Mouse (Mus musculus) MEL (cell line): ENCODE measurements at regions not wholly inside any gene's neighbourhood (a gene's known extent, or its start where the extent isn't known, plus 50 kb on each side); places are given as distances from the start of the nearest gene placed in this dataset.

ENCODE experiments used
- DNase-seq: peaks from one replicate; pipeline ENCODE4 v3.0.0; 2011; ENCODE audit warnings: low read depth, low spot score
- H3K27ac ChIP-seq: 2 replicates; pipeline ENCODE4 v1.5.1; 2012; ENCODE audit warnings: low read depth, mild to moderate bottlenecking, control low read depth, low read length, moderate library complexity; ENCODE audit not compliant: control insufficient read depth
- H3K27me3 ChIP-seq, 2 experiments: fragments of 150-350 bp in 1 of 2; sonication (generic) in 1 of 2; 2 replicates each; pipeline ENCODE4 v1.6.1; 2012; ENCODE audit warnings: low read length in 2 of 2, mild to moderate bottlenecking in 2 of 2, improper control_type of control experiment in 1 of 2, moderate library complexity in 1 of 2; ENCODE audit not compliant: insufficient read depth in 2 of 2, control insufficient read depth in 1 of 2
- H3K36me3 ChIP-seq, 2 experiments: 2 replicates each; pipeline ENCODE4 v1.6.1; 2012 to 2014; ENCODE audit warnings: low read length in 2 of 2, improper control_type of control experiment in 1 of 2, inconsistent platforms in 1 of 2, mild to moderate bottlenecking in 1 of 2; ENCODE audit not compliant: insufficient read depth in 2 of 2, control insufficient read depth in 1 of 2
- H3K4me1 ChIP-seq, 2 experiments: fragments of 150-350 bp in 1 of 2; sonication (generic) in 1 of 2; 2 replicates each; pipeline ENCODE4 v1.6.1; 2012; ENCODE audit warnings: low read length in 2 of 2, improper control_type of control experiment in 1 of 2, mild to moderate bottlenecking in 1 of 2; ENCODE audit not compliant: insufficient read depth in 2 of 2, control insufficient read depth in 1 of 2
- H3K4me3 ChIP-seq, 2 experiments: fragments of 150-350 bp in 1 of 2; sonication (generic) in 1 of 2; 2 replicates each; pipeline ENCODE4 v1.5.1; 2012; ENCODE audit warnings: low read depth in 2 of 2, low read length in 2 of 2, mild to moderate bottlenecking in 2 of 2, moderate library complexity in 2 of 2, control low read depth in 1 of 2, improper control_type of control experiment in 1 of 2; ENCODE audit not compliant: control insufficient read depth in 1 of 2, insufficient read depth in 1 of 2
- H3K79me2 ChIP-seq: 2 replicates; pipeline ENCODE4 v1.6.1; 2012; ENCODE audit warnings: mild to moderate bottlenecking, low read length, moderate library complexity; ENCODE audit not compliant: control insufficient read depth, poor library complexity, insufficient read depth
- H3K9ac ChIP-seq: 2 replicates; pipeline ENCODE4 v1.6.1; 2012; ENCODE audit warnings: low read depth, mild to moderate bottlenecking, control low read depth, low read length, moderate library complexity; ENCODE audit not compliant: control insufficient read depth, poor library complexity, severe bottlenecking
- H3K9me3 ChIP-seq: fragments of 150-350 bp; sonication (generic); replicated peaks from 2 replicates; pipeline ENCODE4 v1.6.1; 2012; ENCODE audit warnings: mild to moderate bottlenecking, low read length, improper control_type of control experiment, moderate library complexity; ENCODE audit not compliant: insufficient read depth
- BHLHE40 ChIP-seq: IDR thresholded peaks from 2 replicates; pipeline ENCODE4 v1.6.1; 2012; ENCODE audit warnings: low read depth, mild to moderate bottlenecking, inconsistent platforms, low read length, improper control_type of control experiment, borderline replicate concordance
- CHD1 ChIP-seq: IDR thresholded peaks from 2 replicates; pipeline ENCODE4 v1.6.1; 2012; ENCODE audit warnings: low read depth, mild to moderate bottlenecking, inconsistent platforms, low read length, improper control_type of control experiment
- CHD2 ChIP-seq: IDR thresholded peaks from 2 replicates; pipeline ENCODE4 v1.6.1; 2011; ENCODE audit warnings: low read length, improper control_type of control experiment
- EP300 ChIP-seq, 2 experiments: IDR thresholded peaks; 2 replicates each; pipeline ENCODE4 v1.6.1; 2011; ENCODE audit warnings: improper control_type of control experiment in 2 of 2, low read length in 2 of 2, low read depth in 1 of 2, mild to moderate bottlenecking in 1 of 2
- ETS1 ChIP-seq: IDR thresholded peaks from 2 replicates; pipeline ENCODE4 v1.6.1; 2012; ENCODE audit warnings: low read depth, mild to moderate bottlenecking, inconsistent platforms, low read length, improper control_type of control experiment, moderate library complexity
- HCFC1 ChIP-seq: IDR thresholded peaks from 2 replicates; pipeline ENCODE4 v1.6.1; 2012; ENCODE audit warnings: low read depth, mild to moderate bottlenecking, inconsistent platforms, low read length, improper control_type of control experiment, moderate library complexity
- JUND ChIP-seq: IDR thresholded peaks from 2 replicates; pipeline ENCODE4 v1.6.1; 2011; ENCODE audit warnings: low read depth, mild to moderate bottlenecking, improper control_type of control experiment, low read length
- MAFK ChIP-seq: IDR thresholded peaks from 2 replicates; pipeline ENCODE4 v1.6.1; 2011; ENCODE audit warnings: low read depth, mild to moderate bottlenecking, low read length, improper control_type of control experiment, borderline replicate concordance
- MAX ChIP-seq: IDR thresholded peaks from 2 replicates; pipeline ENCODE4 v1.6.1; 2011; ENCODE audit warnings: low read length, improper control_type of control experiment
- MAZ ChIP-seq: IDR thresholded peaks from 2 replicates; pipeline ENCODE4 v1.6.1; 2012; ENCODE audit warnings: low read depth, mild to moderate bottlenecking, inconsistent platforms, low read length, improper control_type of control experiment
- MXI1 ChIP-seq: IDR thresholded peaks from 2 replicates; pipeline ENCODE4 v1.6.1; 2011; ENCODE audit warnings: mild to moderate bottlenecking, low read depth, low read length, improper control_type of control experiment
- MYB ChIP-seq: IDR thresholded peaks from 2 replicates; pipeline ENCODE4 v1.6.1; 2011; ENCODE audit warnings: mild to moderate bottlenecking, low read depth, low read length, improper control_type of control experiment
- MYC ChIP-seq: IDR thresholded peaks from 2 replicates; pipeline ENCODE4 v1.6.1; 2011; ENCODE audit warnings: low read depth, mild to moderate bottlenecking, low read length, improper control_type of control experiment, moderate library complexity
- NELFE ChIP-seq: IDR thresholded peaks from 2 replicates; pipeline ENCODE4 v1.6.1; 2011; ENCODE audit warnings: low read depth, low read length, improper control_type of control experiment
- NRF1 ChIP-seq: IDR thresholded peaks from 2 replicates; pipeline ENCODE4 v1.6.1; 2014; ENCODE audit warnings: low read depth, mild to moderate bottlenecking, inconsistent platforms, low read length, improper control_type of control experiment, moderate library complexity; ENCODE audit not compliant: poor library complexity, insufficient read depth, severe bottlenecking
- POLR2AphosphoS2 ChIP-seq: IDR thresholded peaks from 2 replicates; pipeline ENCODE4 v1.6.1; 2011; ENCODE audit warnings: low read length, improper control_type of control experiment
- POLR2AphosphoS5 ChIP-seq: IDR thresholded peaks from 2 replicates; pipeline ENCODE4 v1.6.1; 2012; ENCODE audit warnings: low read depth, borderline replicate concordance, mild to moderate bottlenecking, inconsistent platforms, low read length, moderate library complexity, mixed read lengths
- RAD21 ChIP-seq: IDR thresholded peaks from 2 replicates; pipeline ENCODE4 v1.6.1; 2011; ENCODE audit warnings: mild to moderate bottlenecking, low read depth, low read length, improper control_type of control experiment
- RCOR1 ChIP-seq: IDR thresholded peaks from 2 replicates; pipeline ENCODE4 v1.6.1; 2012; ENCODE audit warnings: low read depth, mild to moderate bottlenecking, inconsistent platforms, low read length, improper control_type of control experiment
- SIN3A ChIP-seq: IDR thresholded peaks from 2 replicates; pipeline ENCODE4 v1.6.1; 2012; ENCODE audit warnings: low read length, improper control_type of control experiment, inconsistent platforms
- SMC3 ChIP-seq: IDR thresholded peaks from 2 replicates; pipeline ENCODE4 v1.6.1; 2011; ENCODE audit warnings: low read depth, low read length, improper control_type of control experiment
- TAL1 ChIP-seq: IDR thresholded peaks from 2 replicates; pipeline ENCODE4 v1.6.1; 2012; ENCODE audit warnings: mild to moderate bottlenecking, inconsistent platforms, low read length, moderate library complexity, mixed read lengths
- UBTF ChIP-seq: IDR thresholded peaks from 2 replicates; pipeline ENCODE4 v1.6.1; 2012; ENCODE audit warnings: low read depth, mild to moderate bottlenecking, inconsistent platforms, low read length, improper control_type of control experiment, moderate library complexity, borderline replicate concordance; ENCODE audit not compliant: insufficient read depth
- USF1 ChIP-seq: IDR thresholded peaks from 2 replicates; pipeline ENCODE4 v1.6.1; 2014; ENCODE audit warnings: low read depth, mild to moderate bottlenecking, inconsistent platforms, low read length, improper control_type of control experiment, moderate library complexity
- USF2 ChIP-seq, 2 experiments: IDR thresholded peaks; 2 replicates each; pipeline ENCODE4 v1.6.1; 2011 to 2012; ENCODE audit warnings: improper control_type of control experiment in 2 of 2, low read length in 2 of 2, borderline replicate concordance in 1 of 2, inconsistent platforms in 1 of 2, low read depth in 1 of 2, mild to moderate bottlenecking in 1 of 2; ENCODE audit not compliant: insufficient read depth in 1 of 2
- ZC3H11A ChIP-seq: IDR thresholded peaks from 2 replicates; pipeline ENCODE4 v1.6.1; 2012; ENCODE audit warnings: low read depth, mild to moderate bottlenecking, inconsistent platforms, low read length, improper control_type of control experiment
- ZKSCAN1 ChIP-seq: IDR thresholded peaks from 2 replicates; pipeline ENCODE4 v1.6.1; 2012; ENCODE audit warnings: low read depth, mild to moderate bottlenecking, inconsistent platforms, low read length, improper control_type of control experiment, moderate library complexity
- ZMIZ1 ChIP-seq: IDR thresholded peaks from 2 replicates; pipeline ENCODE4 v1.6.1; 2012; ENCODE audit warnings: low read depth, mild to moderate bottlenecking, inconsistent platforms, low read length, improper control_type of control experiment, moderate library complexity
- ZNF384 ChIP-seq: IDR thresholded peaks from 2 replicates; pipeline ENCODE4 v1.6.1; 2012; ENCODE audit warnings: low read depth, mild to moderate bottlenecking, inconsistent platforms, low read length, improper control_type of control experiment

DNA sequence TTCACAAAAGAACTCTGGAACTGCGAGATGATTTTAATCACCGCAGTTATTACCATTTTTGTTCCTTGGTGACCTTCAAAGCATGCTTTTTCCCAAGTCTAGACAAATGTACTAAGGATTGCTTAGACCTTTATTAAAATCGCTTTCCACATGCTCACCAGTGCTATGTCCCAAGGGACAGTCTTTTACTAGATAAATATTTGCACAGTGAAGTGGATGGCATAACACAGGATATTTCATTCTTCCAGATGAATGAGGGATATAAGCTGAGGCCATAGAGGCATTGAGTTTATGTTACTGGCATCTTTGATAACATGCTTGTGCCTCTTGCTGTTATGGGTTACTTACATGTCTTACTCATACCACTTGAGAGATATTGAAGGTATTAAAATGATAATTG is 289.1 kb upstream of the Rgs18 start:
- DNase-seq: no peak
- H3K9me3 ChIP-seq: no peaks in the 10 kb centered on the region

DNA sequence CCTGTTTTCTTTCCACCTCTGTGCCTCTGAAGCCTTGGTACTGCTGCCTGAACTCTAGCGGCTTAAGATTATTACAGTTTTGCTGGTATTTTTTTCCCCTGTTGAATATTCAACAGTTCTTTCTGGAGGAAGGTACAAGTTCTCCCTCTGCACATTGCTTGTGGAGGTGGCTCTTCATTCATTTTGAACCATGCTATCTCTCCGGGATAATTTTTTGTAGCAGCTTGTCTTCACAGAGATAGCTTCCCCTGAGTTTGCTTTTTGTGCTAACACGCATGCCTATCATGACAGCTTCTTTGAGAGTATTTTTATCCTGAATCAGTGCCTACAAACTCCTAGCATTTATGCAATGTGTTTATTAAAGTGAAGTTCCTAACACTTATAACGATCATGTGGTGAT is 240.4 kb upstream of the Rgs18 start:
- TF ChIP-seq EP300 (IDR thresholded peaks at IDR 0.05; ENCODE audit: low read depth in 1 of 2, low read length in 2 of 2) (no peak), MAFK (no peak), TAL1 (no peak), RCOR1 (no peak), NELFE (no peak), NRF1 (no peak), USF1 (no peak), ZNF384 (no peak), ZMIZ1 (no peak), CHD1 (no peak), ZKSCAN1 (no peak), BHLHE40 (no peak), MAZ (no peak), ZC3H11A (no peak), RAD21 (no peak)
- Histone ChIP-seq H3K9ac (no peak overlapping the region), H3K9me3 (no peaks in the 10 kb centered on the region), H3K36me3 (no peaks in the 10 kb centered on the region), H3K4me3 (no peak overlapping the region), H3K27ac (no peak overlapping the region), H3K4me1 (0 out of 4 replicates have a peak, but pooled peaks cover 0 to 2% of the 10 kb centered on the region in 2 experiments), H3K79me2 (no peaks in the 10 kb centered on the region), H3K27me3 (no peaks in the 10 kb centered on the region)
- no peak for DNase-seq

More for the DNA sequence above, 289.1 kb upstream of the Rgs18 start:
- no peak overlapping the region for H3K27ac ChIP-seq
- no peaks in the 10 kb centered on the region for H3K36me3 ChIP-seq
- TF ChIP-seq POLR2AphosphoS5: no peak
- no peak for TF ChIP-seq TAL1
- TF ChIP-seq POLR2AphosphoS2: no peak
- no peak for TF ChIP-seq MAZ
- no peak for TF ChIP-seq RCOR1
- TF ChIP-seq ZC3H11A: no peak
- TF ChIP-seq MYC: no peak
- TF ChIP-seq UBTF: no peak
- TF ChIP-seq MYB: no peak
- no peak for TF ChIP-seq SIN3A
- TF ChIP-seq JUND: no peak
- TF ChIP-seq ZNF384: no peak
- no peak for TF ChIP-seq SMC3
- no peak for TF ChIP-seq MXI1
- TF ChIP-seq ETS1: no peak
- TF ChIP-seq USF2 (IDR thresholded peaks at IDR 0.05; ENCODE audit: borderline replicate concordance in 1 of 2, insufficient read depth in 1 of 2, low read depth in 1 of 2, low read length in 2 of 2): no peak
- no peak for TF ChIP-seq USF1
- TF ChIP-seq MAX: no peak
- no peak for TF ChIP-seq CHD2
- no peak for TF ChIP-seq HCFC1
- no peaks in the 10 kb centered on the region for H3K4me1 ChIP-seq
- no peak overlapping the region for H3K9ac ChIP-seq
- H3K4me3 ChIP-seq: no peak overlapping the region
- H3K27me3 ChIP-seq: no peaks in the 10 kb centered on the region
- H3K79me2 ChIP-seq: no peaks in the 10 kb centered on the region
